Mouse (Mus musculus) erythroblast, embryonic 14.5 days (primary cell): ENCODE data around the gene Tmem88b.

ENCODE experiments used
- GATA1 ChIP-seq: IDR thresholded peaks from 2 replicates; pipeline ENCODE4 v1.6.1; 2012; ENCODE audit warnings: low read length, inconsistent platforms, mixed read lengths
- TAL1 ChIP-seq: IDR thresholded peaks from 3 replicates; pipeline ENCODE4 v1.6.1; 2012; ENCODE audit warnings: low read length, inconsistent platforms, mixed read lengths

DNA sequence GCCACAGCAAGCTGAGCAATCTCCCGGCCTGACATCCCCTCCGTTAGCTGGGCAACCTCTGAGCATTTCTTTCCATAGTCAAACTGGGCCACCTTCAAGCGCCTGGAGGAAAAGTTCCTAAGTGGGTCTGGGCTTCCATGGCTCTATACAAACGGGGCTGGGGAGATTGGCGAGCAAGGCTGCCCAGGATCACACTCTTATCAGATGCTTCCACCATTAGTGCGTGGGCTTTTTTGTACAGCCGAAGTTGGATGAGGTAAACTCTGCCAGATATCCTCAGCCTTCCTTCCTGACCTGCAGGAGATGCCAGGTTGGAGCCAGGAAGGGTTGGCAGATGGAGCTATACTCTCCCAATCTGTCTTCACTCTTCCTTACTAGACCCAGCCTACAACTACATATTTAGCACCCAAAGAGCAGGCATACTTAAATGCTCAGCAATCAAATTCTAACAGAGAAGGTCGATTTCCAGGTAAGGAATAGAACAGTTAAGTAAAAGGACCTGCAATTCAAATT lies 39.6 kb downstream of the Tmem88b start:
- TF ChIP-seq GATA1 (no peak), TAL1 (no peak)
